Mouse (Mus musculus) kidney, adult 2 months (tissue): ENCODE measurements around the gene Klf4. TPM values are rescaled to one million over a fixed set of nuclear protein-coding genes. Genes with fewer than 3 reads are reported as not detected.

Experiments
- DNase-seq: peaks from one replicate; pipeline ENCODE4 v3.0.0; 2021
- H3K27ac ChIP-seq: fragments of 200-500 bp; 2 replicates; pipeline ENCODE4 v1.5.1; 2012; ENCODE audit warnings: low read depth, low read length, control low read depth, inconsistent platforms; ENCODE audit not compliant: insufficient read depth
- H3K27me3 ChIP-seq: fragments of 200-500 bp; replicated peaks from 2 replicates; pipeline ENCODE4 v1.6.1; 2012; ENCODE audit warnings: mild to moderate bottlenecking, moderate library complexity, low read length, inconsistent platforms; ENCODE audit not compliant: control insufficient read depth, insufficient read depth
- H3K36me3 ChIP-seq: fragments of 200-500 bp; 2 replicates; pipeline ENCODE4 v1.6.1; 2012; ENCODE audit warnings: mild to moderate bottlenecking, moderate library complexity, low read length, inconsistent platforms; ENCODE audit not compliant: control insufficient read depth, insufficient read depth
- H3K4me1 ChIP-seq: fragments of 200-500 bp; 2 replicates; pipeline ENCODE4 v1.6.1; 2011; ENCODE audit warnings: low read length; ENCODE audit not compliant: control insufficient read depth, insufficient read depth
- H3K4me3 ChIP-seq: fragments of 200-500 bp; 2 replicates; pipeline ENCODE4 v1.5.1; 2011; ENCODE audit warnings: mild to moderate bottlenecking, low read depth, low read length, control low read depth; ENCODE audit not compliant: insufficient read depth
- CTCF ChIP-seq: fragments of 200-500 bp; conservative IDR thresholded peaks from 2 replicates; pipeline ENCODE4 v1.5.1; 2011; ENCODE audit warnings: low read depth, mild to moderate bottlenecking, control low read depth, low read length, moderate library complexity, mixed read lengths; ENCODE audit not compliant: insufficient read depth, insufficient read length
- POLR2A ChIP-seq: fragments of 200-500 bp; IDR thresholded peaks from one replicate; pipeline ENCODE4 v1.6.1; 2011; ENCODE audit warnings: low read depth, low read length, control low read depth
- WGBS: fragments of 180-500 bp; shearing (Covaris S2); methylation state at CpG from one replicate; pipeline ENCODE4 v1.1.7; 2018; 5-methylcytosine and 5-hydroxymethylcytosine counted together
- polyA plus RNA-seq: library from polyadenylated mRNA; depleted of rRNA; stranded (reverse); fragments of >200 nt; gene quantifications from 2 replicates; pipeline ENCODE4 v1.2.3, GENCODE M21; 2012

The Klf4 gene
- polyA plus RNA-seq, 1 experiment: 8.5 TPM

GRCm38 (mm10) chr4:55542753-55543152 is 10.5 kb upstream of the Klf4 start:
- no peaks in the 10 kb centered on the region for H3K4me1 ChIP-seq
- H3K36me3 ChIP-seq: no peaks in the 10 kb centered on the region
- H3K4me3 ChIP-seq: no peak overlapping the region
- H3K27ac ChIP-seq: no peak overlapping the region
- DNase-seq: no peak
- no peaks in the 10 kb centered on the region for H3K27me3 ChIP-seq
- WGBS: 69% methylated on average over 2 of the region's 2 CpGs
- no peak for TF ChIP-seq POLR2A
- no peak for TF ChIP-seq CTCF

GRCm38 (mm10) chr4:55541654-55542053 is 9.4 kb upstream of the Klf4 start:
- no peaks in the 10 kb centered on the region for H3K36me3 ChIP-seq
- no peak for TF ChIP-seq POLR2A
- no peaks in the 10 kb centered on the region for H3K4me1 ChIP-seq
- no peak overlapping the region for H3K4me3 ChIP-seq
- 68% methylated on average over 4 of the region's 4 CpGs for WGBS
- H3K27me3 ChIP-seq: no peaks in the 10 kb centered on the region
- DNase-seq: no peak
- no peak overlapping the region for H3K27ac ChIP-seq

GRCm38 (mm10) chr4:55541221-55541620 is 9.0 kb upstream of the Klf4 start:
- H3K27ac ChIP-seq: no peak overlapping the region
- no peak for TF ChIP-seq POLR2A
- no peak for TF ChIP-seq CTCF

DNA sequence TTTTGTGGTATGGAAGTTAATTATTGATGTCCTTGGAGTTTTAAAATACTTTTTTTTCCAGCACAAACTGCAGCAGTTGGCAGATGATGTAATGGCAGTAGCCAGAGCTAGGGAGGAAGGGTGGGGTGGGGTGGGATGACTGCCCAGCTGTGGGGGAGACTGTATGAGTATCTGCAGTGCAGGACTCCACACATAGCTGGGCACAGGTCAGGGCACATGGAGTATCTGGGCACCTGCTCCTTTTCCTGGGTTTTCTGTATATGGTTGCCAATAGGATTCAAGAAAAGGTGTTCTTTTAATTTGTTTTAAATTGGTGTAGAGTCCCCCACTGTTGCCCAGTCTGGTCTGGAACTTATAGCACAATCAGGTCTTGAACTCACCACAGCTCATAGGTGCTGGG is 2.7 kb upstream of the Klf4 start:
- no peaks in the 10 kb centered on the region for H3K36me3 ChIP-seq
- H3K27ac ChIP-seq: no peak overlapping the region
- H3K27me3 ChIP-seq: no peaks in the 10 kb centered on the region
- DNase-seq: no peak
- no peak overlapping the region for H3K4me3 ChIP-seq
- H3K4me1 ChIP-seq: no peaks in the 10 kb centered on the region
- TF ChIP-seq CTCF: no peak
- no peak for TF ChIP-seq POLR2A

More at GRCm38 (mm10) chr4:55541221-55541620, 9.0 kb upstream of the Klf4 start:
- H3K4me1 ChIP-seq: no peaks in the 10 kb centered on the region
- WGBS: 56% methylated on average over 4 of the region's 4 CpGs
- H3K36me3 ChIP-seq: no peaks in the 10 kb centered on the region
- no peak overlapping the region for H3K4me3 ChIP-seq
- no peak for DNase-seq
- H3K27me3 ChIP-seq: no peaks in the 10 kb centered on the region

GRCm38 (mm10) chr4:55534510-55534909 is 2.2 kb upstream of the Klf4 start:
- WGBS: 75% methylated on average over 4 of the region's 4 CpGs
- Histone ChIP-seq H3K4me3 (no peak overlapping the region), H3K36me3 (no peaks in the 10 kb centered on the region), H3K4me1 (no peaks in the 10 kb centered on the region), H3K27me3 (no peaks in the 10 kb centered on the region), H3K27ac (no peak overlapping the region)
- no peak for DNase-seq
- TF ChIP-seq POLR2A: no peak
- TF ChIP-seq CTCF: no peak

- WGBS: 19% methylated on average over 23 of the region's 23 CpGs
- no peak for TF ChIP-seq CTCF
- TF ChIP-seq POLR2A: no peak
- H3K27ac ChIP-seq: 0 out of 2 replicates have a peak overlapping the region, but pooled peaks have one; percentile 12
- DNase-seq: no peak
- no peaks in the 10 kb centered on the region for H3K36me3 ChIP-seq
- H3K27me3 ChIP-seq: no peaks in the 10 kb centered on the region
- H3K4me3 ChIP-seq: peak overlapping the region; percentile 36
- no peaks in the 10 kb centered on the region for H3K4me1 ChIP-seq
Observed at GRCm38 (mm10) chr4:55533803-55534254, 1.6 kb upstream of the Klf4 start.

DNA sequence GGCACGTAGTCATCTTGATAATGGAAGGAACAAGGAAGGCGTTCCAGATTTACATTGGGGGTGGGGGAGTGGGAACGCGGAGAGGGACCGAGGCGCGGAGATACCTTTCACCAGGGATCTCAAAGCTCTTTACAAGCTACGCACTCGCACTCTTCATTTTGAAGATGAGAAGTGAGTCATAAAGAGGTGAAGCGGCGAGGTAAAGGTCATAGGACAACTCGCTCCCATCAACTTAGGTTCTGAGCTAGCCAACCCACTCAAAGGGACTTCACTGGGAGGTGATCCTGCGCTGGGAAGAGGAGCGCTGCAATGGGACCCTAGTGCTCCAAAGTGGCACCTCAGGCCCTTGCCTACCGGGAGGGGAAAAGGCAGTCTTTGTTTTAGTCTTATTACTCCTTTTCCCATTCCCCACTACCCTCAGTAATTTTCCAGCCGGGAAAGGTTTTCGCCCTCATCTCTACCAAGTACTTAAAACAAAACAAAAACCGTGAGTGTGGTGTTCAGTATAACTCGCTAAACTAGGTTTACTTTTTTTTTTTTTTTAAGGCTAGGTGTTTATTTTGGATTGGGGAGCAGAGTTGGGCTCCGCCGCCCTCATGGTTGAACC is 1.0 kb upstream of the Klf4 start:
- 3% methylated on average over 21 of the region's 21 CpGs for WGBS
- TF ChIP-seq CTCF: no peak
- TF ChIP-seq POLR2A: no peak
- Histone ChIP-seq H3K27me3 (no peaks in the 10 kb centered on the region), H3K27ac (peak overlapping the region; percentile 79), H3K36me3 (no peaks in the 10 kb centered on the region), H3K4me3 (peak overlapping the region; percentile 67), H3K4me1 (no peaks in the 10 kb centered on the region)
- peak; percentile 45 for DNase-seq
